Mouse (Mus musculus) right cerebral cortex, postnatal 36 days (tissue): ENCODE measurements around the gene Tmed9.
"Not testable (repeated sequence)": the region's sequence is repeated elsewhere in the genome, so short reads cannot be mapped to it uniquely, and the experiment has no call there.

Experiments
- DNase-seq, 2 experiments: peaks; one replicate each; pipeline ENCODE4 v3.0.0; 2022; ENCODE audit warnings: low spot score in 2 of 2, mixed read lengths in 1 of 2

The Tmed9 gene

DNA sequence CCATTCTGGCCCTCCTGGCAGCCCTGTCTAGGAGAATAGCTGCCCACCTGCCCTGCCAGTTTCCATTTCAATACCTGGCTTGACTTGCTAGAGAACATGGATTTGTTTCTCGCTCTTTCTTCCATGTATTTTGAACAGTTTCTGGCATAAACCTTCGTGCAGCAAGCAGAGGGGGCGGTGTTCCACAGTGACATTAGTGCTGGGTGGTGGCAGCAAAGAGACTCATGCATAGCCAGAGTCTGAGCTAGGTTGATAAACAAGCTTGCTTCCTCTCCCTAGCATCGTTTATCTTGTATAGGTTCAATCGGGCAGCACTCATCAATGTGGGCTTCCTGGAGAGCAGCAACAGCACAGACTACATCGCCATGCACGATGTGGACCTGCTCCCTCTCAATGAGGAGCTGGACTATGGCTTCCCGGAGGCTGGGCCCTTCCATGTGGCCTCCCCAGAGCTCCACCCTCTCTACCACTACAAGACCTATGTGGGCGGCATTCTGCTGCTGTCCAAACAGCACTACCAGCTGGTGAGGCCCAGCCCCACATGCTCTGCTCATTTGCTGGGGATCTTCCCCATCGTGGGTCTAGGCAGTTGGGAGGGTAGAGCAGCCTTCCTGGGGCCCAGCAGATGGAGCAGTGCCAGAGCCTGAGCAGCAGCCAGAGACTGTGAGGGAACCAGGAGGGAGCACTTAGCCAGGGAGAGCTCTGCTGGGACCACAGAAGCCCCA, 33.5 kb downstream of the Tmed9 start:
- DNase-seq = no peak

GRCm38 (mm10) chr13:55607624-55608006, 34.1 kb downstream of the Tmed9 start:
- DNase-seq = no peak

- DNase-seq = no peak
These were observed 38.5 kb downstream of the Tmed9 start for GRCm38 (mm10) chr13:55611996-55612395.

DNA sequence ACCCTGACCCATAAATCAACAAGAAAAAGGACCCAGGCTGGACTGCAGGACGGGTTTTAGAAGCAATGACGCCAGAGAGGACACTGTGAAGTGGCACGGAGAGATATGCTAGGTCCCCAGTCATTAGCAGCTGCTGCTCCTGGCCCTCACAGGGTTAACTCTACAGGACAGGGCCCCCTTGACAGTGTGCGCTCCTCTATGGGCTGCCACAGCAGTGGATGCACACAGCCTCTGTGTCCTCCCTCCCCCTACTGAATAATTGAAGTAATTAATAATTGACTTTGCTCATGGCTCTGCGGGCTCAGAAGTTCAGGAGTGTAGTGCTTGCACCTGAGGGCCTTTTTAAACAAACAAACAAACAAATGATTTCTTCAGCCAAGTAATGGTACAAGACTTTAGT, 39.9 kb downstream of the Tmed9 start:
- DNase-seq = no peak

DNA sequence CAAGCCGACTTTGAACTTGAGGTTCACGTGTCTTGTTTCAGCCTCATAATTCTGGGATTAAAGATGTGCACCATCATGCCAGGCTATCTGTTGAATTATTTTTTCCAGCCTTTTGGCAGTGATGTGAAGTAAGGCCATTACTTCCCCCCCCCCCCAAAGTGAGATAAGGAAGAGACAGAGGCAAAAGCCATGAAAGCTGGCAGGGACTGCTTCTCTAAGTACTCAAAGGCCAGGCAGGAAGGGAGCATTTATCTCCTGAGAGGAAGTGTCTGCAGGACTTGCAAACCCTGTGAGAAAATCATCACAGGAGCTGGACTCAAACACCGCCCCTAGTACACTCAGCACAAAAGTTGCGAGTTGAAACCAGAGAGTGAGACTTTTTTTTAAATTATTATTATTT, 45.8 kb downstream of the Tmed9 start:
- no peak for DNase-seq

DNA sequence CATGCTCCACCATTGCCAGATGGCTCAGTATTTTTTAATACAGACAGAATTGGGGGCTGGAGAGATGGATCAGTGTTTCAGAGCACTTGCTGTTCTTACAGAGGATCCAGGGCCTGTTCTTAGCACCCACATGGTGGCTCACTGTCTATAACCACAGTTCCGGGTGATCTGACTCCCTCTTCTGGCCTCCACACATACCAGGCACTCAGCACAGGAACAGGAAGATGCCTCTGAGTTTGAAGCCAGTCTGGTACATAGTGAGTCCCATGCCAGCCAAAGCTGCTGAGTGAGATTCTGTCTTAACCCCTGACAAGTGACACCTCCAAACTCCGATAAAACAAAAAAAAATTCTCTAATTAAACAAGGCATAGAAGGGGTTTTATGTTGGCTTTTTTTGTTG, 46.7 kb downstream of the Tmed9 start:
- no peak for DNase-seq

DNA sequence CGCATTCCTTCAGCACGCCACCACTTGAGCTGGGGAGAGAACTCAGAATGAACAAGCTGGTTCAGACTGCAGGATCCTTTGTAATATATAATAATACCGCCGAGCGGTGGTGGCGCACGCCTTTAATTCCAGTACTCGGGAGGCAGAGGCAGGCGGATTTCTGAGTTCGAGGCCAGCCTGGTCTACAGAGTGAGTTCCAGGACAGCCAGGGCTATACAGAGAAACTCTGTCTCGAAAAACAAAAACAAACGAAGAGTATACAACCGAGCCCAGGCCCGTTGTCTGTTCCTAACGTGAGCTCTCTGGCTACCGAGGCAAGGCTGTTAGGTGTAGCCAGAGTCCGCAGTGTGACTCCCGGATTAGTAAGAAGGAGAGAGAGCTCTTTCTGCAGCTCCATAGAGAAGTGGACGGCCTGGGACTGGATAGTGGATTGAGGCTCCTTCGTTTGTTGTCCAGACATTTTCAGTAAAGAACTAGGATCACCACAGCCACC, 48.7 kb downstream of the Tmed9 start:
- DNase-seq = not testable (repeated sequence)

- DNase-seq = peak; percentile 81
These were observed 49.4 kb downstream of the Tmed9 start, which contains the start of gene Caml for GRCm38 (mm10) chr13:55622649-55623541. Gene Caml (plus strand): TSS chr13:55623005.

DNA sequence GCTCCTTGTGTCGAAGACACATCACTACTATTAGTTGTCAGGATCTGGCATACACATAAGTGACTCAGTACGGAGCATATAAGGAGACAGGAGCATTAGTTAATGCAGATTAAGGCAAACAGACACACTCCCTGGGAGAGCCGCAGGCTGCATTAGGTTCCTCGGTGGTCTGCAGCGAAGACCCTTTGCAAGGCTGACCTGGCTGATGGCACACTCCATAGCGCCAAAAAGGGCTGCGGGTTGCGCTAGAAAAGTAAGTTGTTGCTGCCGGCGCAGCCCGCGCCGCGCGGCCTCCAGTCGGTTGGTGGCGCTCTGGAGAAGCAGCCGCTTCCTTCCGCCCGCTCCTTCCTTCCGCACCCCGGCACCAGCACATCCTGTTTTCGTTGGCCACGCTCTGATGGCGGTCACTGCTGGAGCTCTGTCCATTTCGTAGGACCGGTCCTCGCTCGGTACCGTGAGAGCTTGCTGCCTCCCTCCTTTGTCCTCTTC, 61.2 kb downstream of the Tmed9 start, which contains the start of gene Ddx46:
Ddx46 (plus strand) TSS at position 389 of the 489 bp plus-strand sequence.
- peak; percentile 73 to 77 for DNase-seq

DNA sequence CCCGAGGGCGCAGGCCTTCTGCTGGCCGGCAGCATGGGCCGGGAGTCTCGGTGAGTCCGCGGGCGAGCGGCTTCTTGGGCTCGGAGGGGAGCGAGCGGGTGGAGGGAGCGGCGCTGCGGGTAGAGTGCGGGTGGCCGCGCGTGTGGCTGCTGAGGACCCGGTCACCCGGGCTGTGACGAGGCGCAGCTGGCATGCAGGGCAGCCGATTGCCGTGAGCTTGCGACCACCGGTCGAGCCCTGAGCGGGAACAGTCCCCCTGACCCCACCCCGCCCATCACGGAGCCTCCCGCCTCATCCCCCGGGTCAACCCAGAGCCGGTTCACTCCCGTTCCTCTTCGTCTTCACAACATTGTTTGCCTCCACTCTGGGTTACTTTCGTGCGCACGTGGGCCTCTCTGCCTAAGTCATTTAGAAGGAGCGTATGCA, 61.6 kb downstream of the Tmed9 start:
- DNase-seq = no peak

- no peak for DNase-seq
These were observed 62.9 kb downstream of the Tmed9 start for GRCm38 (mm10) chr13:55636185-55636983.

DNA sequence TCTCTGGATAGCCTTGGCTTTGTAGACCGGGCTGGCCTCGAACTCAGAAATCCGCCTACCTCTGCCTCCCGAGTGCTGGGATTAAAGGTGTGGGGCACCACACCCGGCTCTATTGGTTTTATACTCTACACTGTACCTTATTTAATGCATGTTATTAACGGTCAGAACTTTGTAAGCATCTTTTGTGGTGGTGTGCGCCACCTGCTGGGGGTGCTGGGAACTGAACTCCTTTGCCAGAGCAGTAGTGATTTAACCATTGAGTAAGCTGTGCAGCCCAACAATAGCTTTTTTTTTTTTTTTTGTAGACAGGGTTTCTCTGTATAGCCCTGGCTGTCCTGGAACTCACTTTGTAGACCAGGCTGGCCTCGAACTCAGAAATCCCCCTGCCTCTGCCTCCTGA, 66.9 kb downstream of the Tmed9 start:
- DNase-seq = peak; percentile 58 to 67

GRCm38 (mm10) chr13:55644525-55644924, 71.0 kb downstream of the Tmed9 start:
- no peak for DNase-seq
